Mouse (Mus musculus): Measurements from ENCODE around the gene Lypla2. TPM values are rescaled to one million over a fixed set of nuclear protein-coding genes. Genes with fewer than 3 reads are reported as not detected.
A peak's percentile ranks its signal among the peaks of the same experiment; 100 is the strongest.

Lypla2 gene
- total and polyA plus RNA-seq, 3 experiments, result 54.9 to 91.8 (median 57.2) TPM

- in situ Hi-C loops (cut with MboI; ENCODE audit: low pct_ligation_motif_present, low pct_unique_long_range_greater_than_20kb, low sequenced_read_pairs) (no loop called here), dilution Hi-C loops (cut with MboI; ENCODE audit: extremely low pct_ligation_motif_present, extremely low pct_unique_long_range_greater_than_20kb, low sequenced_read_pairs) (no loop called here)
- no peaks in the 10 kb centered on the region for H3K9me3 ChIP-seq (replicated peaks; ENCODE audit: low read length)
- H3K27ac ChIP-seq (ENCODE audit: insufficient read depth, low read depth), result no peak overlapping the region
- H3K27me3 ChIP-seq (replicated peaks), result no peaks in the 10 kb centered on the region
- no peak overlapping the region for H3K9ac ChIP-seq (ENCODE audit: insufficient read depth, low read depth)
- no peak for DNase-seq (ENCODE audit: extremely low read depth)
- peaks cover 66 to 91% of the 10 kb centered on the region in 2 experiments for H3K36me3 ChIP-seq (replicated peaks in 1 of 2; ENCODE audit: control insufficient read depth in 1 of 2, insufficient read depth in 1 of 2, low read length in 1 of 2)
- H3K4me2 ChIP-seq (ENCODE audit: insufficient read depth, low read depth, poor library complexity, severe bottlenecking), result no peak overlapping the region
- no peaks in the 10 kb centered on the region for H3K79me2 ChIP-seq (replicated peaks; ENCODE audit: control insufficient read depth, extremely low read depth, insufficient read depth, poor library complexity, severe bottlenecking)
- TF ChIP-seq TCF12 (IDR thresholded peaks at IDR 0.05; ENCODE audit: low read depth, low read length), result no peak
- no peak for TF ChIP-seq HCFC1 (IDR thresholded peaks at IDR 0.05; ENCODE audit: low read depth, low read length)
- no peak for TF ChIP-seq SMC3 (IDR thresholded peaks at IDR 0.05; ENCODE audit: low read depth, low read length)
- no peak for TF ChIP-seq ETS1 (conservative IDR thresholded peaks at IDR 0.05; ENCODE audit: low read depth, low read length)
- no peak for TF ChIP-seq RAD21 (IDR thresholded peaks at IDR 0.05; ENCODE audit: low read depth, low read length)
- no peak for TF ChIP-seq IRF4 (IDR thresholded peaks at IDR 0.05; ENCODE audit: low read depth, low read length)
- no peak for TF ChIP-seq NRF1 (IDR thresholded peaks at IDR 0.05; ENCODE audit: low read depth, low read length)
- no peak for TF ChIP-seq ZKSCAN1 (IDR thresholded peaks at IDR 0.05; ENCODE audit: borderline replicate concordance, low read depth, low read length)
- TF ChIP-seq EP300 (IDR thresholded peaks at IDR 0.05; ENCODE audit: low read length), result no peak
- no peaks in the 10 kb centered on the region for H3K4me1 ChIP-seq (ENCODE audit: control insufficient read depth in 1 of 2, insufficient read depth in 2 of 2)
- no peak overlapping the region for H3K4me3 ChIP-seq (replicated peaks in 1 of 3; ENCODE audit: low read depth in 2 of 3, low read length in 2 of 3, poor library complexity in 1 of 3)
These were observed 37.5 kb downstream of the Lypla2 start for GRCm38 (mm10) chr4:135934708-135935500.

- no peaks in the 10 kb centered on the region for H3K27me3 ChIP-seq (replicated peaks)
- no peaks in the 10 kb centered on the region for H3K9me3 ChIP-seq (replicated peaks; ENCODE audit: low read length)
- peaks cover 54 to 93% of the 10 kb centered on the region in 2 experiments for H3K36me3 ChIP-seq (replicated peaks in 1 of 2; ENCODE audit: control insufficient read depth in 1 of 2, insufficient read depth in 1 of 2, low read length in 1 of 2)
- no peak overlapping the region for H3K4me3 ChIP-seq (replicated peaks in 1 of 3; ENCODE audit: low read depth in 2 of 3, low read length in 2 of 3, poor library complexity in 1 of 3)
- H3K9ac ChIP-seq (ENCODE audit: insufficient read depth, low read depth), result no peak overlapping the region
- dilution Hi-C loops (cut with MboI; ENCODE audit: extremely low pct_ligation_motif_present, extremely low pct_unique_long_range_greater_than_20kb, low sequenced_read_pairs), result no loop called here
- TF ChIP-seq ZNF384 (IDR thresholded peaks at IDR 0.05; ENCODE audit: low read depth, low read length), result no peak
- TF ChIP-seq MAX (IDR thresholded peaks at IDR 0.05; ENCODE audit: low read length), result no peak
- TF ChIP-seq MYC (IDR thresholded peaks at IDR 0.05; ENCODE audit: low read depth, low read length), result 0 out of 2 replicates have a peak, but pooled peaks have one; percentile 52
- TF ChIP-seq SMC3 (IDR thresholded peaks at IDR 0.05; ENCODE audit: low read depth, low read length), result peak; percentile 90
- peak; percentile 70 for TF ChIP-seq ZC3H11A (IDR thresholded peaks at IDR 0.05; ENCODE audit: low read depth, low read length)
- peak; percentile 59 to 82 for TF ChIP-seq CTCF (conservative IDR thresholded peaks at IDR 0.05 in 1 of 2, IDR thresholded peaks at IDR 0.05 in 1 of 2; ENCODE audit: low read depth in 2 of 2, low read length in 2 of 2)
- TF ChIP-seq RAD21 (IDR thresholded peaks at IDR 0.05; ENCODE audit: low read depth, low read length), result peak; percentile 82
- no peaks in the 10 kb centered on the region for H3K4me1 ChIP-seq (ENCODE audit: control insufficient read depth in 1 of 2, insufficient read depth in 2 of 2)
- in situ Hi-C loops (cut with MboI; ENCODE audit: low pct_ligation_motif_present, low pct_unique_long_range_greater_than_20kb, low sequenced_read_pairs), result no loop called here
- H3K4me2 ChIP-seq (ENCODE audit: insufficient read depth, low read depth, poor library complexity, severe bottlenecking), result no peak overlapping the region
- DNase-seq (ENCODE audit: extremely low read depth), result peak; percentile 53
- no peak overlapping the region for H3K27ac ChIP-seq (ENCODE audit: insufficient read depth, low read depth)
- no peaks in the 10 kb centered on the region for H3K79me2 ChIP-seq (replicated peaks; ENCODE audit: control insufficient read depth, extremely low read depth, insufficient read depth, poor library complexity, severe bottlenecking)
These were observed 40.6 kb downstream of the Lypla2 start for GRCm38 (mm10) chr4:135931832-135932231.
